Mouse (Mus musculus) ES-CJ7 (cell line): Measurements from ENCODE around the gene Dnmt3l.
"Not testable (repeated sequence)": the region's sequence is repeated elsewhere in the genome, so short reads cannot be mapped to it uniquely, and the experiment has no call there.

ENCODE experiments used
- DNase-seq: peaks from one replicate; pipeline ENCODE4 v3.0.0; 2011; ENCODE audit warnings: low read depth, low spot score

Dnmt3l gene

GRCm38 (mm10) chr10:78041647-78042046, at the start of gene Dnmt3l:
Gene Dnmt3l, plus strand, starts transcription at chr10:78041947.
- DNase-seq: no peak

- no peak for DNase-seq
These were observed 46.1 kb upstream of the Dnmt3l start for GRCm38 (mm10) chr10:77995639-77996038.

- no peak for DNase-seq
These were observed 41.5 kb upstream of the Dnmt3l start for GRCm38 (mm10) chr10:78000200-78000599.

GRCm38 (mm10) chr10:78001796-78002195, 40.0 kb upstream of the Dnmt3l start:
- no peak for DNase-seq

- no peak for DNase-seq
These were observed 39.4 kb upstream of the Dnmt3l start for GRCm38 (mm10) chr10:78002316-78002715.

- no peak for DNase-seq
These were observed 37.2 kb upstream of the Dnmt3l start for GRCm38 (mm10) chr10:78004479-78005100.

- DNase-seq: no peak
These were observed 35.8 kb upstream of the Dnmt3l start for GRCm38 (mm10) chr10:78005791-78006438.

- DNase-seq: no peak
These were observed 34.5 kb upstream of the Dnmt3l start for GRCm38 (mm10) chr10:78007203-78007602.

- no peak for DNase-seq
These were observed 33.6 kb upstream of the Dnmt3l start for GRCm38 (mm10) chr10:78008169-78008568.

GRCm38 (mm10) chr10:78009184-78009944, 32.4 kb upstream of the Dnmt3l start:
- peak; percentile 94 for DNase-seq

- peak; percentile 79 for DNase-seq
These were observed 31.8 kb upstream of the Dnmt3l start, which contains the start of gene Pfkl for GRCm38 (mm10) chr10:78009945-78010293. Gene Pfkl, minus strand, starts transcription at chr10:78010083.

GRCm38 (mm10) chr10:78010335-78010734, 31.4 kb upstream of the Dnmt3l start:
- peak; percentile 14 for DNase-seq

GRCm38 (mm10) chr10:78011116-78011515, 30.6 kb upstream of the Dnmt3l start:
- DNase-seq: not testable (repeated sequence)

GRCm38 (mm10) chr10:78012661-78013495, 28.9 kb upstream of the Dnmt3l start:
- peak; percentile 72 for DNase-seq

- no peak for DNase-seq
These were observed 26.3 kb upstream of the Dnmt3l start for GRCm38 (mm10) chr10:78015489-78015888.

GRCm38 (mm10) chr10:78016366-78016765, 25.4 kb upstream of the Dnmt3l start:
- no peak for DNase-seq

- DNase-seq: peak; percentile 82
These were observed 22.9 kb upstream of the Dnmt3l start for GRCm38 (mm10) chr10:78018797-78019203.

GRCm38 (mm10) chr10:78019291-78019690, 22.5 kb upstream of the Dnmt3l start:
- DNase-seq: no peak

GRCm38 (mm10) chr10:78019984-78020383, 21.8 kb upstream of the Dnmt3l start:
- not testable (repeated sequence) for DNase-seq

GRCm38 (mm10) chr10:78025453-78025852, 16.3 kb upstream of the Dnmt3l start:
- not testable (repeated sequence) for DNase-seq

- peak; percentile 88 for DNase-seq
These were observed 13.6 kb upstream of the Dnmt3l start for GRCm38 (mm10) chr10:78028129-78028528.

- DNase-seq: no peak
These were observed 12.7 kb upstream of the Dnmt3l start for GRCm38 (mm10) chr10:78029080-78029479.
